Mouse (Mus musculus) forebrain, embryonic 12.5 days (tissue): ENCODE data around the gene Kif6. TPM values are rescaled to one million over a fixed set of nuclear protein-coding genes. Genes with fewer than 3 reads are reported as not detected.

Source experiments
- ATAC-seq: fragments of 200-750 bp; cut with Nextera tagmentation; 2 replicates; pipeline ENCODE4 v1.8.0; 2017; ENCODE audit warnings: moderate TSS enrichment; ENCODE audit not compliant: low FRiP score
- H3K27ac ChIP-seq: fragments of 300-500 bp; sonication (generic); 2 replicates; pipeline ENCODE4 v1.5.1; 2016; ENCODE audit warnings: mild to moderate bottlenecking
- H3K27me3 ChIP-seq: fragments of 300-500 bp; sonication (generic); 2 replicates; pipeline ENCODE4 v1.6.1; 2016; ENCODE audit warnings: mild to moderate bottlenecking
- H3K36me3 ChIP-seq: fragments of 300-500 bp; sonication (generic); replicated peaks from 2 replicates; pipeline ENCODE4 v1.6.1; 2016; ENCODE audit warnings: mild to moderate bottlenecking
- H3K4me1 ChIP-seq: fragments of 300-500 bp; sonication (generic); 2 replicates; pipeline ENCODE4 v1.6.1; 2016
- H3K4me2 ChIP-seq: fragments of 300-500 bp; sonication (generic); 2 replicates; pipeline ENCODE4 v1.6.1; 2016; ENCODE audit warnings: mild to moderate bottlenecking, moderate library complexity
- H3K4me3 ChIP-seq: fragments of 300-500 bp; sonication (generic); replicated peaks from 2 replicates; pipeline ENCODE4 v1.5.1; 2016; ENCODE audit warnings: mild to moderate bottlenecking
- H3K9ac ChIP-seq: fragments of 300-500 bp; sonication (generic); 2 replicates; pipeline ENCODE4 v1.6.1; 2016; ENCODE audit warnings: mild to moderate bottlenecking
- H3K9me3 ChIP-seq: fragments of 300-500 bp; sonication (generic); 2 replicates; pipeline ENCODE4 v1.6.1; 2016
- WGBS: fragments of 180-500 bp; shearing (Covaris S2); methylation state at CpG from one replicate; pipeline ENCODE4 v1.1.7; 2016; 5-methylcytosine and 5-hydroxymethylcytosine counted together
- polyA plus RNA-seq: library from polyadenylated mRNA; unstranded; fragments of >200 nt; fragmentation: Nextera tagmentation; extraction: Ambion mirVana; gene quantifications from 2 replicates; pipeline ENCODE4 v1.2.1, GENCODE M21; 2016

The Kif6 gene
- polyA plus RNA-seq, 1 experiment from 2014 or later, result 3.1 TPM

DNA sequence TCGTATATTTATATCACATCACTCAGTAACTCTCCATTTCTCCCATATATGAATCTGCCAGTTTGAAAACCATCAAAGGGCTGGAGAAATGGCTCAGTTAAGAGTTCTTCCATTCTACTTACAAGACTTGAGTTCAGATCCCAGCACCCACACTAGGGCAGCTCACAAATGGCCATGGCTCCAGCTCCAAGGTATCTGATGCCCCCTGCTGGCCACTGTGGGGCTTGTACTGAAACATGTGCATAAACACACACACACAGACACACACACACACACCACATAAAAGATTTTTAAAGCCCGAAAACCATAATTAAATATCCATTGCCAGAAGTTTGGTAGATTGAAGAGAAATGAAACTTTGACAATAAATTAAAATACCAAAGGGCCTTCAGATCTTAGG is 111.3 kb downstream of the Kif6 start:
- Histone ChIP-seq H3K9ac (no peak overlapping the region), H3K4me3 (no peak overlapping the region), H3K36me3 (no peaks in the 10 kb centered on the region), H3K4me1 (no peaks in the 10 kb centered on the region), H3K9me3 (no peaks in the 10 kb centered on the region), H3K27me3 (no peaks in the 10 kb centered on the region), H3K27ac (no peak overlapping the region), H3K4me2 (no peak overlapping the region)
- WGBS, result 95% methylated on average over 2 of the region's 2 CpGs
- ATAC-seq, result no peak

GRCm38 (mm10) chr17:49726976-49727375 is 112.0 kb downstream of the Kif6 start:
- ATAC-seq, result no peak
- Histone ChIP-seq H3K9ac (no peak overlapping the region), H3K27ac (no peak overlapping the region), H3K9me3 (no peaks in the 10 kb centered on the region), H3K27me3 (no peaks in the 10 kb centered on the region), H3K4me1 (no peaks in the 10 kb centered on the region), H3K36me3 (no peaks in the 10 kb centered on the region), H3K4me2 (no peak overlapping the region), H3K4me3 (no peak overlapping the region)
- WGBS, result 92% methylated on average over 4 of the region's 4 CpGs

- no peaks in the 10 kb centered on the region for H3K27me3 ChIP-seq
- no peak overlapping the region for H3K4me3 ChIP-seq
- no peaks in the 10 kb centered on the region for H3K4me1 ChIP-seq
- no peak overlapping the region for H3K27ac ChIP-seq
- WGBS, result 90% methylated on average over 5 of the region's 5 CpGs
- H3K36me3 ChIP-seq, result no peaks in the 10 kb centered on the region
- no peak overlapping the region for H3K4me2 ChIP-seq
- no peak overlapping the region for H3K9ac ChIP-seq
- H3K9me3 ChIP-seq, result no peaks in the 10 kb centered on the region
- no peak for ATAC-seq
Measured at GRCm38 (mm10) chr17:49727428-49728045, 112.6 kb downstream of the Kif6 start.

- Histone ChIP-seq H3K4me1 (no peaks in the 10 kb centered on the region), H3K27me3 (no peaks in the 10 kb centered on the region), H3K4me2 (no peak overlapping the region), H3K9me3 (no peaks in the 10 kb centered on the region), H3K36me3 (no peaks in the 10 kb centered on the region), H3K4me3 (no peak overlapping the region), H3K9ac (no peak overlapping the region), H3K27ac (no peak overlapping the region)
- WGBS, result 87% methylated on average over 1 of the region's 1 CpGs
- no peak for ATAC-seq
Measured at GRCm38 (mm10) chr17:49729856-49730255, 114.9 kb downstream of the Kif6 start.

GRCm38 (mm10) chr17:49732706-49733105 is 117.8 kb downstream of the Kif6 start:
- Histone ChIP-seq H3K4me3 (no peak overlapping the region), H3K36me3 (no peaks in the 10 kb centered on the region), H3K4me2 (no peak overlapping the region), H3K4me1 (no peaks in the 10 kb centered on the region), H3K9ac (no peak overlapping the region), H3K27me3 (no peaks in the 10 kb centered on the region), H3K9me3 (no peaks in the 10 kb centered on the region), H3K27ac (no peak overlapping the region)
- no peak for ATAC-seq
- 94% methylated on average over 8 of the region's 8 CpGs for WGBS

DNA sequence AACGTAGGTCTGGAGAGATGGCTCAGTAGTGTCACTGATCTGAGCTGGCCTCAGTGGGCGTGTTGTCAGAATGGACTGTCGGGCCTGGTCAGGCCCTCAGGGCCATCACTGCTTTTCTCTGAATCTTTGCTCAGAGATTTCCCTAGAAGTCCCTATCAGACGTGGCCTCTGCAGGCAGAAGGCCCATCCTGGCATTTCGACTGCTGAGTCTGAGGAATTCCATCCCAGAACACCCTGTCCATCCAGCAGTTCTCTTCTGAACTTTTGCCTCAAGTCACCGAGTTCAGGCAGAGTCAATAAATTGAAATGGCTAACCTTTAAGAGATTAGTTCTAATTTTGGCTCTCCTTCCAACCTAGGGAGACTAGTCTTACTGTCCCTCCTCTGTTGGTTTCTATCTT is 119.1 kb downstream of the Kif6 start:
- no peak overlapping the region for H3K4me2 ChIP-seq
- no peaks in the 10 kb centered on the region for H3K27me3 ChIP-seq
- no peak overlapping the region for H3K4me3 ChIP-seq
- no peaks in the 10 kb centered on the region for H3K9me3 ChIP-seq
- no peaks in the 10 kb centered on the region for H3K36me3 ChIP-seq
- ATAC-seq, result no peak
- H3K27ac ChIP-seq, result no peak overlapping the region
- 88% methylated on average over 6 of the region's 6 CpGs for WGBS
- H3K4me1 ChIP-seq, result no peaks in the 10 kb centered on the region
- no peak overlapping the region for H3K9ac ChIP-seq

DNA sequence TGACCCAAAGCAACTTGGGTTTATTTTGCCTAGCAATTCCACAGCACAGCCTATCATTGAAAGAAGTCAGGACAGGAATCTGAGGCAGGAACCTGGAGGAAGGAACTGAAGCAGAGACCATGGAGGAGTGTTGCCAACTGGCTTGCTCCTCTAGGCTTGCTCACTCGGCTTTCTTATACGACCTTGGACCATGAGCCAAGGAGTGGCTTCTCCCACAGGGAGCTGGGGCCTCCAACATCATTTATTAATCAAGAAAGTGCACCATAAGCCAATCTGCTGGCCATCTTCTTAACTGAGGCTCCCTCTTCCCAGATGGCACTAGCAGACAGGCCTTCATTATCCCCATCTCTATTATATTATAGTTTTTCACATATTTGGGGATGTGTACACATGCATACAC is 119.8 kb downstream of the Kif6 start:
- no peaks in the 10 kb centered on the region for H3K4me1 ChIP-seq
- H3K27ac ChIP-seq, result no peak overlapping the region
- H3K9me3 ChIP-seq, result no peaks in the 10 kb centered on the region
- H3K9ac ChIP-seq, result no peak overlapping the region
- 84% methylated on average over 2 of the region's 2 CpGs for WGBS
- no peak overlapping the region for H3K4me3 ChIP-seq
- no peaks in the 10 kb centered on the region for H3K36me3 ChIP-seq
- ATAC-seq, result no peak
- no peaks in the 10 kb centered on the region for H3K27me3 ChIP-seq
- no peak overlapping the region for H3K4me2 ChIP-seq

GRCm38 (mm10) chr17:49736364-49736763 is 121.4 kb downstream of the Kif6 start:
- Histone ChIP-seq H3K27me3 (no peaks in the 10 kb centered on the region), H3K4me3 (no peak overlapping the region), H3K9ac (no peak overlapping the region), H3K9me3 (no peaks in the 10 kb centered on the region), H3K36me3 (no peaks in the 10 kb centered on the region), H3K4me1 (no peaks in the 10 kb centered on the region), H3K4me2 (no peak overlapping the region), H3K27ac (no peak overlapping the region)
- WGBS, result 76% methylated on average over 3 of the region's 3 CpGs
- no peak for ATAC-seq

- no peak overlapping the region for H3K4me3 ChIP-seq
- WGBS, result 94% methylated on average over 6 of the region's 6 CpGs
- H3K9me3 ChIP-seq, result no peaks in the 10 kb centered on the region
- no peaks in the 10 kb centered on the region for H3K4me1 ChIP-seq
- H3K9ac ChIP-seq, result no peak overlapping the region
- no peak overlapping the region for H3K4me2 ChIP-seq
- H3K27me3 ChIP-seq, result no peaks in the 10 kb centered on the region
- no peaks in the 10 kb centered on the region for H3K36me3 ChIP-seq
- ATAC-seq, result no peak
- no peak overlapping the region for H3K27ac ChIP-seq
Measured at GRCm38 (mm10) chr17:49737217-49737774, 122.4 kb downstream of the Kif6 start.

DNA sequence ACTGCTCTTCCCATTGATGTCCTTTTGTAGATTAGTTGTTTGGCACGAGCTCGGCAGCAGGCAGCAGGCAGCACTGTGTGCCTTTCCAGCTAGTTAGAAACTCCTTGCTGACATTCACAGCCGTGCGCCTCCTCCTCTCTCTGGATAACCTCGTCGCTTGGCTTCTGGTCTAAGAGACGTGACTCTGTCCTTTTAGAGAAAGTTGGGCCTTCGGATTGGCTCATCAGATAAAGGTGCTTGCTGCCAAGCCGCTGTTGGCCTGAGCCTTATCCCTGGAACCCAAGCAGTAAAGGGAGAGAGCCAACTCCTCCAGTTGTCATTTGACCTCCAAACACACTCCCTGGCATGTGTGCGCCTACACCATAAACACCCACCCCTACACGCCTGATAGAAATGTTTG is 123.4 kb downstream of the Kif6 start:
- H3K27ac ChIP-seq, result no peak overlapping the region
- no peaks in the 10 kb centered on the region for H3K36me3 ChIP-seq
- H3K9me3 ChIP-seq, result no peaks in the 10 kb centered on the region
- no peak for ATAC-seq
- no peak overlapping the region for H3K4me3 ChIP-seq
- no peak overlapping the region for H3K9ac ChIP-seq
- WGBS, result 91% methylated on average over 11 of the region's 11 CpGs
- no peaks in the 10 kb centered on the region for H3K27me3 ChIP-seq
- no peaks in the 10 kb centered on the region for H3K4me1 ChIP-seq
- no peak overlapping the region for H3K4me2 ChIP-seq

GRCm38 (mm10) chr17:49739896-49740679 is 125.2 kb downstream of the Kif6 start:
- Histone ChIP-seq H3K4me2 (no peak overlapping the region), H3K27me3 (no peaks in the 10 kb centered on the region)
- 83% methylated on average over 9 of the region's 9 CpGs for WGBS

DNA sequence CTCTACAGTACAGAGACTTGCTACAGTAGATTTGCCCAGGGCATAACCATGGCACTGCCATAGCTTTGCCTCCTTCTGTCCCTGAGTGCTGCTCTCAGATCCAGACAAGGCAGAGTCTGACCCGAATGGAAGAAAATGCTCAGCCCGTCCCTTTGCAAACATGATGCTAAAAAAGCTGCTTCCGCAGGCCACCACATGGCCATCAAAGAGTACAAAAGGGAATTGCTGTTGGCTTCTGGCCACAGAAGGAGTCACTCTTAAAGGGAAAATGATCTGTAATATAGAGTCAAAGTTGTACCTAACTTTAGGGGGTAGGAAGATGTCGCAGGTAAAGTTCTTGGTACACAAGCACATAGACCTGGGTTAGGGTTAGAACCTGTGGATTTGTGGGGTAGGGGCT is 126.2 kb downstream of the Kif6 start:
- H3K27me3 ChIP-seq, result no peaks in the 10 kb centered on the region
- no peak overlapping the region for H3K27ac ChIP-seq
- no peaks in the 10 kb centered on the region for H3K36me3 ChIP-seq
- H3K9me3 ChIP-seq, result no peaks in the 10 kb centered on the region
- H3K4me2 ChIP-seq, result no peak overlapping the region
- 94% methylated on average over 4 of the region's 4 CpGs for WGBS
- ATAC-seq, result no peak
- H3K4me3 ChIP-seq, result no peak overlapping the region
- no peak overlapping the region for H3K9ac ChIP-seq
- H3K4me1 ChIP-seq, result 0 out of 2 replicates have a peak, but pooled peaks cover 6% of the 10 kb centered on the region

More at GRCm38 (mm10) chr17:49739896-49740679, 125.2 kb downstream of the Kif6 start:
- no peaks in the 10 kb centered on the region for H3K9me3 ChIP-seq
- no peaks in the 10 kb centered on the region for H3K36me3 ChIP-seq
- no peak for ATAC-seq
- H3K27ac ChIP-seq, result no peak overlapping the region
- no peak overlapping the region for H3K4me3 ChIP-seq
- 0 out of 2 replicates have a peak, but pooled peaks cover 6% of the 10 kb centered on the region for H3K4me1 ChIP-seq
- H3K9ac ChIP-seq, result no peak overlapping the region

DNA sequence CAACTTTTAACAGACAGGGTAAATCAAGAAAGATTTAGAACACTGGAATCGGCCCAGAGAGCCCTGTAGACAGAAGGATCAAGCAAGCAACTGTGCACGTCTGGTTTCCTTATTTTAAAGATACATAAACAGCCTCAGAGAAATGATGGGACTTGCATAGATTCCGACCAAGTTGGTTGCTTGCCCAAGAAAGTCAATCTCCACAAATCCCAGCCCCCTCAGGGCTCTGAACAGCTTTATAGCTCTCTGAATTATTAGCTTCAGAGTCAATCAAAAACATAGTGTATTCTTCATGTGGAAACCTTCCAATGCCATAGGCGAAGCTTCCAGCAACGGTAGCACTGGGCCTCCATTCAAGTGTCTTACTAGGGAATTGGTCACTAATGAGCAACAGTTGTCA is 127.0 kb downstream of the Kif6 start:
- Histone ChIP-seq H3K4me3 (no peak overlapping the region), H3K4me1 (0 out of 2 replicates have a peak, but pooled peaks cover 6% of the 10 kb centered on the region), H3K27ac (no peak overlapping the region), H3K36me3 (no peaks in the 10 kb centered on the region), H3K4me2 (no peak overlapping the region), H3K27me3 (no peaks in the 10 kb centered on the region), H3K9ac (no peak overlapping the region), H3K9me3 (no peaks in the 10 kb centered on the region)
- 84% methylated on average over 5 of the region's 5 CpGs for WGBS
- ATAC-seq, result no peak
